Mouse (Mus musculus) induced T-regulatory cell, adult 2 months (primary cell): ENCODE measurements around the gene Sprtn.
A peak's percentile ranks its signal among the peaks of the same experiment; 100 is the strongest.

Source experiments
- DNase-seq: peaks from one replicate; pipeline ENCODE4 v3.0.0-alpha.2; 2012; ENCODE audit warnings: low read depth

The Sprtn gene

GRCm38 (mm10) chr8:124897386-124898250 lies at the start of gene Sprtn, which contains the start of gene Exoc8:
Sprtn (plus strand) TSS chr8:124897886.
Exoc8 (minus strand) TSS chr8:124897705.
- peak; percentile 98 for DNase-seq

GRCm38 (mm10) chr8:124853511-124853910 lies 44.2 kb upstream of the Sprtn start:
- DNase-seq = no peak

DNA sequence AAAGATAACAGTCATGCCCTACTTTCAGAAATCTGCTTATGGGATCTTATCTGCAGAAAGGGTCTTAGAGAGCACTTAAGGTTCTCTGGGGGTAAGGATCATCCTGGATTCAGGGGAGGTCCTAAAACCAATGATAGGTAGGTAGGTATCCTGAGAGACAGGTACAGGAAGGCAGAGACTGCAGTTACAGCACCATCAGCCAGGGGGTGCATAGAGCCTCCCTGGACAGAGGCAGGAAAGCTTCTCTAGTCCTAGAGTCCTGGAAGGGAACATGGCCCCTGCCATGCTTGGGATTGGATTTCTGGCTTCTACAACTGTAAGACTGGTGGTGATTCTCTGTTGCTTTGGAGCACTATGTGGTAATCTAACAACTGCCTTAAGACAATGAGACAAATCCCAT lies 38.2 kb upstream of the Sprtn start:
- peak; percentile 72 for DNase-seq

- no peak for DNase-seq
These were observed 37.5 kb upstream of the Sprtn start for GRCm38 (mm10) chr8:124860188-124860587.

DNA sequence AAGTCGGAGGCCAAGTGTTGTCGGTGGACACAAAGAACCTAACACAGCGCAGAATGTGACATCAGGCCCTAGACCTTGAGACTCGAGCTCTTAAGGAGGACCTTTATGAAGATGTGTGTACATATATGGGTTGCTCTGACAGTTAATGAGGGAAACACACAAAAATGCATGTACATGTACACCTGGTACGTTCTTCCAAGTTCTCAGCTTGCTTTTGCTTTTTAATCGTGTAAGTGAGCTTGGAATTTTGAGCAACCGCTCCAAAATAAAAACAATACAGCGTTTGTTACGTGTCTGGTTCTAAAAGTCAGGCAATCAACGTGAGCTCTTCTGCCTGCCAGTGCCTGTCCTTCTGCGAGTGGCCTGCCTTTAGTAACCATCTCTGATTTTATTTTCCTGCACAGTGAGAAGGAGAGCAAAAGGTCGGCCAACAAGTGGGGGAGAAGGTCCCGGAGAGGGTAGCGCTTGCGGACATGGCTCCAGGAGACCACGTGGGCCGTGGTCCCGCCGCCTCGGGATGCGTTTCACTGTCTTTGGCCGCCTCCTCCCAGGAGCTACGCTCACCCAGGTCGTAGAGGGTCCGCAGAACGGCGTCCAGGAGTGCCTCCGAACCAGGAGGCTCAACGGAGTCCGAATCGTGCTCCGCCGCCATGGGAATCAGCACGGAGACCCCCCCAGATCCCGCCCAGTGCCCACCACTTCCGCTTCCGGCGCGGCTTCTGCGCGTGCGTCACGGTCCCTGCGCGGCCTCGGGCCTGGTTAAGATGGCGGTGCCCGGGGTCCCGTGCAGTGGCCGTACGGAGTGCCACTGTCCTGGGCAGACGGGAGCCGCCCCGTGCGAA lies 35.1 kb upstream of the Sprtn start, which contains the start of the genes Gnpat and 2810004N23Rik:
Gnpat (plus strand) TSS at position 713 of the 842 bp plus-strand sequence.
2810004N23Rik (minus strand) TSS at position 800 of the 842 bp plus-strand sequence.
- peak; percentile 95 for DNase-seq

DNA sequence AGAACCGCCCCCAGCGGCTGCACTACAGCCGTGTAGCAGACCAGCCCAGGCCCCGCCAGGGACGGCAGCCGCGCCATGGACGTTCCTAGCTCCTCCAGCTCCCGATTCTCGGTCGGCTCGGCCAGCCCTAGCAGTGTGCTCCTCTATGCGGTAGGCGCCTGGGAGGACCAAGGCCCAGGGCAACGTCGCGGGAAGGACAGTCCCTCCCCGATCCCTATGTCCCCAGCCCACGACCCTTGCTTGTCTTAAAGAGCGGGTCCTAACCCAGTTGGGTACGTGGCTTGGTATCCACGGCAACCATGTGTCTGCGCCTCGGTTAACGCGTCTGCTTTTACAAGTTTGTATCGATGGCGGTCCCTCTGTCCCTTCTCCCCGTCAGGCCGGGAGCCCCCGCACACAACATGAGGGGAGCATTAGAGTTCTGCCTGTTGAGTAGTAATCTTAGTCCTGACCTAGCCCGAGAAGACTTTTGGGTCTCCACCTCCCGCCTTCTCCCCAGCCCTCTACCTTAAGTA lies 34.5 kb upstream of the Sprtn start:
- DNase-seq = no peak

DNA sequence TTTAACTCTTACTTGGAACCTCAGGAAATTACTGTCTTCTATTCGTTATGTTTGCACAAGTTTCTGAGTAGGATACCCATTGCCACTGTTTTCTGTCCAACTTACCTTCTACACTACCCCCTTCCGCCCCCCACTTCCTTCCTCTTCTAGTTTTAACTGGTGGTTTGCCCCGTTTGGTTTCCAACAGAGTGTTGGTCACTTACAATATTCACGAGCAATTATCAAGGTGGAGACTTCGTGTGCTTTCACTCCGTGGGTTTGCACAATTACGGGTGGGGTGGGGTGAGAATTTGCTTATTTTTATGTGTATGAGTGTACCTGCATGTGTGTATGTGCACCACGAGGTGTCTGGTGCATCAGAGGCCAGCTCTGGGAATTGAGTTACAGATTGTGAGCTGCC lies 34.0 kb upstream of the Sprtn start:
- peak; percentile 68 for DNase-seq

GRCm38 (mm10) chr8:124866669-124867068 lies 31.0 kb upstream of the Sprtn start:
- DNase-seq = no peak

DNA sequence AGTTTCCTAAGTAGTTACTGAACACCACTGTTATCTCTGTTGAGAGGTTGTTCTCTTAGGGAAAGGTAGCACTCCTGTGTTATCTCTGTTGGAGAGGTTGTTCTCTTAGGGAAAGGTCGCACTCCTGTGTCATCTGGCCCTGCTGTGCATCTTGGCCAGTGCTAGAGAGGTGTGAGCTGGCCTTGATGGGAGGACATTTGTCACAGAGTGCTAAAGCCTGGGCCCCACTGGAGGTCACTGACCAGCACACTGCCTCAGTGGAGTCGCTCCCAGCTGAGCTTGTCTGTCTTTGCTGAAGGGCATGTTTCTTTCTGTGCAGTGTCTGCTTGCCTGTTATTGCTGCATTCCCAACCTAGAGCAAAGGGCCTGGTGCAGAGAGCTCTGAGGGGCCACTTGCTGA lies 30.6 kb upstream of the Sprtn start:
- DNase-seq = no peak

- no peak for DNase-seq
These were observed 28.0 kb upstream of the Sprtn start for GRCm38 (mm10) chr8:124869708-124870107.

DNA sequence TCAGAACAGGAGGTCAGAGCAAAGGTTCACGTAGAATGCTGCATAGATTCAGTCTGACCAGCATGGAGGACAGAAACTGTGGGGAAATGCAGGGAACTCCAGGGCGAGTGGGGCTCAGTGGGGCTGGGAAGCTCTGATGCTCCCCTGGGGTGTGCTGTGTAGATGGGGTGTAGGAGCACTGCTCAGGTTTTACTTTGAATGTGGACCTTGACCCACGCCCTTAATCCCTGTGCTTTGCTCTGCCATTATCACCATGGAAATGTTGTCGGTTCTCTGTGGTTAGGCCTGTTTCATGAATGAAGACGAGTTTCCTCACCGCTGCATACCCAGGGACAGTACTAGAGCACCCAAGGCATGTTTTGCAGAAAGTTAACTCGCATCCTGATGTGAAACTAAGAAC lies 26.2 kb upstream of the Sprtn start:
- no peak for DNase-seq

DNA sequence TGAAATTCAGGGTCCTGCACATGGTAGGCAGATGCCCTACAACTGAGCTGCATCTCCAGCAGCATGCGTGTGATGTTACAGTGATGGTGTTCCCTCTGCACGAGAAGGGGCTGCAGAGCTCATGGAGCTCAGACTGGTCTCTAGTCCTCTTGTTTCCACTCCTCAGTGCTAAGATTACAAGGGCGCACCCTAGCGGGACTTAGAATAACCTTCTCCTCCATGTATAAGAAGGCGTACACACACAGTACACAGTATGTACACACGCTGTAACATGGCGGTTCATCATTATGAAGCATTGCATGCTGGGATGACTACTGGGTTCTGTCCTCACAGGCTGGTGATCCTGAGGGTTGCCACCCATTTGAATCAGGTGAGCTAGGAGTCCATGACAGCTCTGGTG lies 25.6 kb upstream of the Sprtn start:
- DNase-seq = no peak

- no peak for DNase-seq
These were observed 25.0 kb upstream of the Sprtn start for GRCm38 (mm10) chr8:124872690-124873089.

GRCm38 (mm10) chr8:124878141-124878540 lies 19.5 kb upstream of the Sprtn start:
- DNase-seq = no peak

GRCm38 (mm10) chr8:124878946-124879526 lies 18.6 kb upstream of the Sprtn start:
- DNase-seq = no peak

DNA sequence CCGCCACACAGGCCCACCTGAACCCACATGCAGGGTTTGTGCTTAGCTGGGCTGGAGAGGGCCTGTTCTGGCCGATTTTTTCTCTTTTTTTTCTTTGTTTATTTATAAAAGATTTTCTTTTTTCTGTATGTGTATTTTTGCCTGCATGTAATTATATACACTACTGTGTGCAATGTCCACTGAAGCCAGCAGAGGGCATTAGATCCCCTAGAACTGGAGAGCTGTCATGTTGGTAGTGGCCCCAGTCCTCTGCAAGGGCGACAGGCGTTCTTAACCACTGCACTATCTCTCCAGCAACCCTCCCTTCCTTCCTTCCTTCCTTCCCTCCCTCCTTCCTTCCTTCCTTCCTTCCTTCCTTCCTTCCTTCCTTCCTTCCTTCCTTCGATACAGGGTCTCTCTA lies 9.3 kb upstream of the Sprtn start:
- DNase-seq = peak; percentile 25

GRCm38 (mm10) chr8:124892596-124892995 lies 5.1 kb upstream of the Sprtn start:
- DNase-seq = no peak

GRCm38 (mm10) chr8:124896010-124896631 lies 1.6 kb upstream of the Sprtn start:
- DNase-seq = no peak

- peak; percentile 68 for DNase-seq
These were observed 877 bp upstream of the Sprtn start for GRCm38 (mm10) chr8:124896632-124897385.

- DNase-seq = no peak
These were observed 692 bp downstream of the Sprtn start for GRCm38 (mm10) chr8:124898251-124898905.
